Mouse (Mus musculus) naive thymus-derived CD4-positive, alpha-beta T cell, adult 2 months (primary cell): ENCODE results near the gene Arg2.

ENCODE experiments used
- DNase-seq: peaks from one replicate; pipeline ENCODE4 v3.0.0-alpha.2; 2011; ENCODE audit warnings: low read depth

Arg2 gene

DNA sequence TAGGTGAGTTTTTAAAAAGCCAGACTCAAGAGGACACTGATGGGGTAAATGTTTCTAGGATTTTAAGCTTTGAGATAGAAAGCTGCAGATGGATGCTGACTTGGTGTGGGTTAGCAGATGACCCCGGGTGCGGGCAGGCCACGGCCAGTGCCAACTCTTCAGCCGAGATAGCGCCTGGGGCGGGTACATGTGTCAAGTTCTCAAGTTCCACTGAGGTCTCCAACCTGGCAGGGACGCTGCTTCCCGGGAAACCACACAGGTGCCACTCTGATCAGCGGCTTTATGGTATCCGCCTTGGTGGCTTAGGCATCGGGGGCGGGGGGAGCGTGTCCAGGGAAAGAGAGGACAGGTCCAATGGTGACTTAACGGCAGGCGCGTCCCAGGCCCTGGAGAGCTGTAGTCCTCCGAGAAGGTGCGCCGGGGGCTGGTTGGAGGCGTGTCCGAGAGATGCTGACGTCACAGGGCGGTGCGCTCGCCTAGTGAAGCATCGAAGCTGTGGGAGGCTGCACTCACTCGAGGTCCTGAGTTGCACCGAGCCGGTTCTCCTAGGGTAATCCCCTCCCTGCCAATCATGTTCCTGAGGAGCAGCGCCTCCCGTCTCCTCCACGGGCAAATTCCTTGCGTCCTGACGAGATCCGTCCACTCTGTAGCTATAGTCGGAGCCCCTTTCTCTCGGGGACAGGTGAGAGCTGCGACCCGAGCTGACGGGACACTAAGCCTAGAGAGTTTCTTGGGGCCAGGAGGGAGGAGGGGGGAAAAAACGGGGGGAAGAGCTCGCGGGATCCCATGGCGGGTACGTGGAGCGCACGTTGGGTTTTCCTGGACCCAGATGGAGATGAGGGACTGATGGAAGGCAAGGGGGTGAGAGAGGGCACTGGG is at the start of gene Arg2:
Arg2 (plus strand) TSS at position 479 of the 879 bp plus-strand sequence.
- peak; percentile 80 for DNase-seq

DNA sequence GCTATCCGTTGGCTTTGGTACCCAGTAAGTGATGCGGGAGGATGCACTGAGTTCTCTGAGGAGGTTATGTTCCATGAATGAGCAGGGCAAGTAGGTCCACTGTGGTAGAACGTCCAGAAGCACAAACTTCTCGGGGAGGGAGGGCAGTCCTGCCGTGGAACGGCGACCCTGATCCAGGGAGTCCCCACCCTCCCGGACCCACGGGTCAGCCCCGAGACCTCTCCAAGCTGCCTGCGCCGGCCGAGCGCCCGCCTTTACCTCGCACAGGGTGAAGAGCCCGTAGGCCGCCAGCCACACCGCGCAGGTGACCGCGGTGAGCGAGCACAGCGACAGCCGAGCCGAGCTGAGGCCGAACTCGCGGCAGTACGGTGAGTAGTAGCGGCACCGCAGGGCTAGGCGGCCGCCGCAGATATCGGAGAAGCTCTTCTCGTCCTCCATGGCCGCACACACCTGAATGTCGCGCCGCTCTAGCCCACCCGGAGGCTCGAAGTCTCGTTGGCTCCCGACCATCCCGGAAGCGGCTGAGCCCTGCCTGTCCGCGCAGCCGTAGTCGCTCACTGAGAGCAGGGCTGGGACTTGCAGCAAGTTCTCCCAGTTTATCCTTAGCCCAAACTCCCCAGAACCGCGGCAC is 41.3 kb upstream of the Arg2 start, which contains the start of gene Pigh:
Pigh (minus strand) TSS at position 470 of the 631 bp plus-strand sequence.
- DNase-seq: peak; percentile 89

DNA sequence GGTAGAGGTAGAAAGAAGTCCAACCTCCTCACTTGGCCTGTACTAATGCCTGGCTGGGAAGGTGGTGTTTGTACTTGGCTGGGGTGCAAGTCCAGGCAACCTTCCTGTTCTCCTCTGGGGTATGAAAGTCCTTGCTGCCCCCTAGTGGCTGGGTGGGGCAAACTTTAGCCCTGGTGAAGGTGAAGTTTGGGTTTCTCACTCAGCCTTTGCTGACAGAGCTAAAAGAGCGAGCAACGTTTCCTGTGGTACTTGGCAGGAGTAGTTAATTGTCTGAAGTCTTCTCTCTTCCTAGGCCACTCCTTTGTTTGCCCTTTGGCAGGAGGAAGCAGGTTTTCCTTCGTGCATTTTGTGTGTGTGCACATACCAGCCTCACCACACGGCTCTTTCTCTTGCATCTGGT is 38.0 kb upstream of the Arg2 start:
- DNase-seq: peak; percentile 81

DNA sequence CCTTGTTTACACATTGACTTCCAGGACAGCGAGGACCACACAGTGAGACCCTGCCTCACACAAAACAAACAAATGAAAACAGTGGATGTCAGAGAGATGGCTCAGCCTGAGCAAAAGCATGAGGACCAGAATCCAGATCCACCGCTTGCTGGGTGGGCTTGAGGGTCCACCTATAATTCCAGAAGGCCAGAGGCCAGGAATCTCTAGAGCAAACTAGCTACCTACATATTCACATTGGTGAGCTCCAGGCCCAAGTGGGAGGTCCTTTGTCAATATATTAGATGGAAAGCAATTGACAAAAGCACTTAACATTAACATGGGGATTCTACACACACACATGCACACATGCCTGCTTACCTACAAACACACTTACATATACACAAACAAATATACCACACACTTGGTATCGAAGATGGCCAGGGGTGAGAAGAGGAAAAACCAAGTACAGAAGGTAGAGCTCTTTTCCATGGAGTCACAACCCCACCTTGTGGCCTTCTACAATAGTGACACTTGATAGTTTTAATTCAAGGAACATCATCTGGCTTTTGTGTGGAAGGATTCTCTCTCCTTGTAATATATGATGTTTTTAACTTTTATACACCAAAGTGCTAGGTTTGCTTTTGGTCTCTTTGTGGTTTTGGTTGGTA is 33.3 kb upstream of the Arg2 start:
- DNase-seq: peak; percentile 74

DNA sequence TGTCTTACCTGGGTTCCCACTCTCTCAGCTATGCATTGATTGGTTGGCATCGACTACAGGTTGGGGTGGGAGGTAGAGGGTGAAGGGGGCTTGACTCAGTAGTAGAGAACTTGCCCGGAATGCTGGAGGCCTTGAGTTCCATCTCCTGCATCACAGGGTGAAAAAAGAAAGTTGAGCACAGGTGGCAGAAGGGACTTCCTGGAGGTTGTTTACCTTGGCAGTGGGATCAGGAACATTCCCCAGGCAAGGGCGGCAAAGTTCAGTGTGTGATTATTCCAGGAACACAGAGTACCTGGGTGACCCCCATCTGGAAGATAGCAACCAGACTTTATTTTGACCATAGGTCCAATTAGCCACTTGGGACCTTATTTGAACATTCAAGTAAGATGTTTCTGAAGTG is 26.8 kb upstream of the Arg2 start:
- DNase-seq: no peak

DNA sequence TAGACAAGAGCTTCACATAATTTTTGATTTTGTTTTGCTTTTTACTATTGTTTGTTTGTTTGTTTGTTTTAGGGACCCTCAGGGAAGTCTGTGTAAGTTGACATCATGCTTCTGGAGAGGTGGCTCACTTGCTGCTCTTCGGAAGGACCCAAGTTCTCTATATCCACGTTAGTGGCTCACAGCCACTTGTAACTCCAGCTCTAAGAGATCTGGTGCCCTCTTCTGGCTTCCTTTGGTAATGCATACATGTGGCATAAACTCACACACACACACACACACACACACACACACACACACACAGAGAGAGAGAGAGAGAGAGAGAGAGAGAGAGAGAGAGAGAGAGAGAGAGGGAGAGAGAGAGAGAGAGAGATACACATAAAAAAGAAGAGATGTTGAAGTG is 26.0 kb upstream of the Arg2 start:
- no peak for DNase-seq

DNA sequence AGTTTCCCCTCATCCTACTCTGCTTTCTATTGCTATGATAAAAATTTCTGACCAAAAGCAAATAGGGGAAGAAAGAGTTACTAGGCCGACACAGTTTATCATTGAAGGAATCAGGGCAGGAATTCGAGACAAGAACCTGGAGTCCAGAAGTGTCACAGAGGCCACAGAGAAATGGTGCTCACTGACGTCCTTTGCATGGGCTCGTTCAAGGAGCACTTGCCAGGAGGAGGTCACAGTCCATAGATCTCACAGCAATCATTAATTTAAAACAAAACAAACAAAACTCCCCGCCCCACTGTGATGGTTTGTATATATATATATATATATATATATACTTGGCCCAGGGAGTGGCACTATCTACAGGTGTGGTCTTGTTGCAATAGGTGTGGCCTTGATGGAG is 25.3 kb upstream of the Arg2 start:
- DNase-seq: no peak

DNA sequence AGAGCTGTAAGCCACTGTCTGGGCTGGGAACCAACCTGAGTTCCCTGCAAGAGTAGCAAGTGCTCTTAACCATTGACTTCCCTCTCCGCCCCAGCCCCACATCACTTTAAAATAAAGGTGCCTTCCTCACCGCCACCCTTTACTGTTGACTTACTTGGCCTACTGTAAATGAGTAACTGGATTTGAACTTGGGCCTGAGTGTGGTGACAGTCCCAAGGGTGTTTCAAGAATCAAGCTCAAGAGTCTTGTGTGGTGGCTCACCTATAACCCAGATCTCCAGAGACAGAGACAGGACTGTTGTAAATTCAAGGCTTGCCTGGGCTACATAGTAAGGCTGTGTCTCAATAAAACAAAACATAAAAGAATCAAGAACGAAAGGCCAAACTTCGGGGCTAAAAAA is 11.6 kb upstream of the Arg2 start:
- no peak for DNase-seq

DNA sequence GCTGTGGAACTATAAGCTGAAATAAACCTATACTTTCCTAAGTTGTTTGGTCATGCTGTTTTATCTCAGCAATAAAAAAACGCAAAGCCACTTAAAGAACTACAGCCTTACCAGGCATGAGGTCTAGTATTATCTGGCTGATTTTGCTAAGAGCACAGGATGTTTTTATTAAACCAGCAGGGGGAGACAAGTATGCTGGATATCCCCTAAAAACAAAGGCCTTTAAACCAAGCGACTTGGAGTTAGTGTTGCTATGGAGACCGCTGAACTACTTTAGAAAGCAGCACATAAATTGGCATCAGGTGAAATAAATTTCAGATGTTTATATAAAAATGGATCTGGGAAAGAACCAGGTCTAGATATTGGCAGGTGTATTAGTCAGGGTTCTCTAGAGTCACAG is 7.8 kb upstream of the Arg2 start:
- peak; percentile 7 for DNase-seq

DNA sequence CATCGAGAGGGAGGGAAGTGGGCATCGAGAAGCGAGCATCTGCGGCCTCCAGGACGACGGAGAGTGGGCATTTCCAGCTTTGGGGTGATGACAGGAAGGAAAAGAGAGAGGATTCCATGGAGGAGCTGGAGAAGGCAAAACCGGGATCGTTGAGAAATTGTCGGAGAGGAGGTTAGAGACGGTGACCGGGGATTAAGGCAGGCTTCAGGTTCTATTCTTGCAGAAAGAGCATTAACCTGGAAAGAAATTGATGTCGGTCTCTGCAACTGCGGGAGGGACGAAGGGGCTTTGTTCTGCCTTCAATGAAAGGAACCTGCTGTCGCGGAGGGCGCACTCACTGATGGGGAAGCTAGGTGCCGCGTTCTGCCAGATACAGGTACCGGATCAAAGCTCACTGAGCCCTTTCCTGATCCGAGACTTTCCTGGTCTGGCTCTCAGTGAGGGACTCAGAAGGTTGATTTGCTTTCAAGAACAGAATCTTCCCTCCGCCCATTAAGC is 650 bp downstream of the Arg2 start:
- DNase-seq: peak; percentile 10

DNA sequence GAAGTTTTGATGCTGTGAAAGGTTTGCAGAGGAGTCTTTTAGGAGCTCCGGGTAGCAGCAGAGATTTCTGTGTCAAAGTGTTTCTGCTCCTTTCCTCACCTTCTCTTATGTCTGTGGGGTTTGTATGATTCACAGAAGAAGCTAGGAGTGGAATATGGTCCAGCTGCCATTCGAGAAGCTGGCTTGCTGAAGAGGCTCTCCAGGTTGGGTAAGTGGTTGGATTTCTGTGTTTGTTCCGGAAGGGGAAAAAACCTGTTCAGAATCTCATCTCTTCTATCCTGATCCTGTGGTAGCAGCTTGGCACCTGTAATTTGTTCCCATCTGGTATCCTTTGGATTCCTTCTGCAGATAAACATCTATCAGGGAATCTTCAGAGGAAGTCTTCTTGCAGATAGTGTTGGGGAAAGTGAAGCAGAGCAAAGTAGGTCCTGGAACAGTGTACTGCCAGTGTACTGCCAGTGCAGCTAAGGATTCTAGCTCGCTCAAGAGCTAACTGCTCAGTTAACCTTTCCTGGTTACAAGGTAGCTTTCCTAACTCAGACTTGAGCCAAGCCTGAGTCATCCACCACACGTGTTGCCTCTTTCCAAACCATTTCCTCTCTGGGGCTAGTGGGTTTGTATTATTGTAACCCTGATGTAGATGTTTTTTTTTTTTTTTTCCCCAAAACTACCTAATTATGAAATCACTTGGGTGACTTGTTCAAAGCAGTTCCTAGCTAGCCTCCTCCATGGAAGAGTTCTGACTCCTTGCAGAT is 1.3 kb downstream of the Arg2 start:
- DNase-seq: no peak

DNA sequence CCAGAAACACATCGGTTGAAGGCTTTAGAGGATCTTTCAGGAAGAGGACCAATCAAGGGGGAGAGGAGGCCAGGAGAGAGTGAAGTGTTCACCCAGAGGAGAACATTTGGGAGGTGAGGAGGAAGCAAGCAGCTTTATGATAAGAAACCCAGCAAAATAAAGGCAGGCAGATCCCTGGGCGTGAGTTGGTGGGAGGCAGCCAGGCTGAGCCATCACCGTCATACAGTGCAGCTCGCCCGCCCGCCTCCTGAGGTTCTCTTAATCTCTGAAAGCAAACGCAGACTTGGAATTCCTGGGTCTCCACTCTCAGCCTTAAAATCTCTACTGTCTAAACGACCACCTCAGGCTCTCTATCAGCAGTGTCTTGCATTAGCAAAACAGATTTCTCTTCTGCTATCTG is 4.1 kb downstream of the Arg2 start:
- no peak for DNase-seq

DNA sequence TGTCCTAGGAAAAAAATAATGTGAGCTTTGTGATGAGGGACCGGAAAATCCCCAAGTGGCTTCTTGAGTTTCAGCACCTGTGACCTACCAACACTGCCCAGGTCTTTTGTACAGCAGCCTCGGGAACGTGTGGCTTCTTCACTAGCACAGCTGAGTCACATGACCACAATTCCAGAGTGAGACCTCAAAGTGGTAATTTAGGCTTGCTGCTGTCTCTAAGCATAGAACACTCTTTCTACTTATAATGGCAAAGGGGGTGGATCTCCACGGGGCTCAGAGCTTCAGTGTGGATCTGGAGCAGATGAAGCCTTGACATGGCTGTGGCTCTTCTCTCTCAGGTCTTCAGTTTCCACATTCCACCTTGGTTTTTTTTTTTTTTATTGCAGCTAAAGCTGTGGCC is 4.5 kb downstream of the Arg2 start:
- no peak for DNase-seq

DNA sequence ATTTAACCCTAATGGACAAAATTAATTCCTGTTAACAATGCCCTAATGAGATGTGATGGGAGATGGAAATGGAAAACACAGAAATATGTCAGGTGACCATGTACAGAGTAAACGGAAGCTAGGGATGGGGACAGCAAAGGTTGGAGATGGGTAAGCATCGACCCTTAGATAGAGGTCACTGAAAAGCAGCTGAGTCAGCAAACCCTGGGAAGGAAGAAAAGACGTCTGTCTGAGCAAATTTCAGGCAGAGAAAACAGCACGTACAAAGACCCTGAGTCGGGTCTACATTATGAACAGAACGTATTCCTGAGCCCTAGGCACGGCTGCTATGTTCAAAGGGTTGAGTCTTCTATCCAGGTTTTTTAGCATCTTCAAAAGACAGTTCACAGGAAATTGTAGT is 6.4 kb downstream of the Arg2 start:
- DNase-seq: no peak

DNA sequence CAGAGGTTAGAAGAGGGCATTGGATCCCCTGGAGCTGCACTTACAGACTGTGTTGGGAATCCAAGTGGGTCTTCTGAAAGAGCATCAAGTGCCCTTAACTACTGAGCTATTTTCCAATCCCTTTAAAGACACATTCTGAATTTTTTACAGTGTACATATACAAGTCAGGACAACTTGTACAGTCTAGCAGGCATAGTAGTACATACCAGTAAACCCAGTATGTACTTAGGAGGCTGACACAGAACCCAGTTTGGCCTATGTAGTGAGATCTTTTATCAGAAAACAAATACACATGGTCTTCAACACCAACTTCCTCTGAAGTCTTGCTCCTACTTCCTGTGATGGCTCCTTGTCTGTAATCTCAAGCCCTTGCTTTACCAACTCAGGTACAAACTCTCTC is 8.4 kb downstream of the Arg2 start:
- DNase-seq: no peak

DNA sequence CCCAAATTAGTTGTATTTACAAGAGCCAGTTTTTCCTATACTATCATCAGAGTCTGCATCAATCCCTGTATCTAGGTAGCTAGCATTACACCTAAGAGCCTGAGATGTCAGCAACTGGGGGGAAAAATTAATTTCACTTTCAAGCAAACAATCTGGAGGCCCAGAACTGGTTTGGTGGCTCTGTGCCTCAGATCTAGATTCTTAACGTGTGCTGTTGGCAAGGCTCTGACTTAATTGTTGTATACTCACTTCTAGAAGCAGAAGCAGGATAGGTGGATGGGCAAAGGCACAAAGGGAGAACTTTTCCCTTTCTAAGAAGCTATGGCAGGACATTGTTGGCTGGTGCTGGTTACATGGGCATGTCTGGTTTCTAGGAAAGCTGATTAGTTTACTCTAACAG is 8.8 kb downstream of the Arg2 start:
- no peak for DNase-seq

DNA sequence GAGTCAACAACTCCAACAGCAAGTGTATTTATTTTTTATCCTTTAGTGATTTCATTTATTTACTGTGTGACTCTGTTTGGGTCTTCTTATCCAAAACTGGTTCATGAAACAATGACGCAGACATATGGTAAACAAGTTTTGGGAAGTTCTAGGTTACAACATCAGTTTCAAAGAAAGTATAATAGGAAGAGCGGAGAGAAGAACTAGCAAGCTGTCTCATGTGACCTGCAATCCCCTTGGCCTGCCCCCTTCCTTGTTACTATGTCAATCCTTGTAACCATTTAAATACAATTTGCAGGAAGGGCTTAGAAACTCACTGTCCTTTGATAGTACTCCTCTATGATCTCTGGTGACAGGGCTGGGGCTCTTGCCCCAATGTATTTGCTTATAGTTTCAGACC is 10.2 kb downstream of the Arg2 start:
- no peak for DNase-seq

DNA sequence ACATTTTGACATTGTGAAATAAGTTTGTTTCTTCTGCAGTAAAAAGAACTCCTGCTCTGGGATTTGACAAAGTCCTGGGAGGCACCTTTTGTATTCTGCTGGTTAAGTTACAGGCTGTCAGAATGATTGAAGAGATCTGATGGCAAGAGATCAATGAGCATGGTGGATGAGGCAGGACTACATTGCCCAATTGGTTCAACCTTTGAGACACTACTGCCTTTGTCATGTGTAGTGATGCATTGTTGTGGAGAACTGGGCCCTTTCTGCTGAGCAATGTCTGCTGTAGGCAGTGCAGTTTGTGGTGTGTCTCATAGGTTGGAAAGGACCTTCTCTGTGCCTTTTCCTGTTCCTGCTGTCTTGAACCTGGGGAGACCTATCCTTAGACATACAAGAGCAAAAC is 10.8 kb downstream of the Arg2 start:
- no peak for DNase-seq

DNA sequence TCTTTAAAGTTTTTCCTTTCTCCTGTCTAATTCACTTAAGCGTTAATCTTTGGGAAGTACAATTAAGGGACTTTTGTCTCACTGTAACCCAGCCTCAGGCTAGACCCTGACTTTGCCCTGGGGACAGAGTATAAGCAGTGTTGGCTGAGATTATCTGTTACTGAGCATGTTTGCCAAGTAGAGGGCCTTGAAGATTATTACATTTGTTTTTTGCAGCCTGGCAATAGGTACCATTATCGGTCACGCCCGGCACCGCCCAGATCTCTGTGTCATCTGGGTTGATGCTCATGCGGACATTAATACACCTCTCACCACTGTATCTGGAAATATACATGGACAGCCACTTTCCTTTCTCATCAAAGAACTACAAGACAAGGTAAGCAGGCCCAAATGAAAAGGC is 19.1 kb downstream of the Arg2 start:
- no peak for DNase-seq

DNA sequence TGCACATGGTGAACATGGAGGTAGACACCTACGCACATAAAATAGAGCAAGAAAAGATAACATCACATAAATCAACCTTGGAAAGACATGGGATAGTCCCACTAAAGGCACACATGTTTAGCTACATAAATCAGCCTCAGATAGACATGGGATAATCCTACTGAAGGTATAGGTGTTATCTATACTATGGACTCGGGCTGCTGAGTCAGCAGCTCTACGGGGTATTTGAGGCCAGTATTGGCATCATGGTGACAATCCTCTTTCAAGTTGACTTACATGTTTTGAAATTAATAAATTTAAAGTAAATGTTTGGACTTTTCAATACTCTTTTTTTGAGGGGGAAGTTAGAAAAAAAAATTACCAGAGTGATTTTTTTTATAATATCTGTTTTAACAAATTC is 32.3 kb downstream of the Arg2 start:
- DNase-seq: no peak

DNA sequence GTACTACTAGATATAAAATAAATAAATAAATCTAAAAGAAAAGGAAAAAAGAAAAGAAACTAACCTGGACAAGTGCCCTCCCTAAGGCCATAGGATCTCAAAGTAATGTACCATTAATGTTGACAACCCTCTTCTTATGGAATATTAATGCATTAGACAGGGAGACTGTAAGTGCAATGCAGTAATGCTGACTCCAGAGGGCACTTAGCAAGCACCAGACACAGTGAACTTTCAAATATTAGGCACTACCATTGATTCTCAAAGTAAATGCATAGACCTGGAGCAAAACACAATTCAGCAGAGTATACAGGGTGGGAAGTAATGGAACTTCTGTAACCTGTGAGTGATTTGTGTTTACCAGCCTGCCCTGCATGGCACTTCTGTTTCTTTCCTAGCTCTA is 38.6 kb downstream of the Arg2 start:
- DNase-seq: no peak

DNA sequence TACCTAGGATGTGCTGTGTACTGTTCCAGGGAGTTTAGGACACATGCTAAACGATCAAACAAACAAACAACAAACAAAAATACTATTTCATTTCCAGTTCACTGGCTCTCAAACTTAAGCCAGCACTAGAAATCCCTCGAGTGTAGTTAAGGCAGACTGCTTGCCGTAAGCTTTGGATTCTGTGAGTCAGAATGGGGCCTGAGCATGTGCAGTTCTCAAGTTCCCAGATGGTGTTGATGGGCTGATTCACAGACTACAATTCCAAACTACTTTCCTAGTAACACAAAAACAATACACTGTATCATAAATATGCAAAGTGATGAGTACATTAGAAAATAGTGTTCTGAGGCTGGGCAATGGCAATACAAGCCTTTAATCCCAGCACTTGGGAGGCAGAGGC is 39.8 kb downstream of the Arg2 start:
- DNase-seq: no peak
